Mouse (Mus musculus) kidney, postnatal 0 days (tissue): ENCODE data around the gene Fam149b. TPM values are rescaled to one million over a fixed set of nuclear protein-coding genes. Genes with fewer than 3 reads are reported as not detected.

Experiments
- ATAC-seq: fragments of 200-750 bp; cut with Nextera tagmentation; replicated peaks from 2 replicates; pipeline ENCODE4 v1.8.0; 2017; ENCODE audit warnings: low read depth, moderate number of reproducible peaks, moderate TSS enrichment, moderate library complexity; ENCODE audit not compliant: low FRiP score
- DNase-seq: peaks from one replicate; pipeline ENCODE4 v3.0.0-alpha.2; 2016; ENCODE audit warnings: low spot score
- H3K27ac ChIP-seq: fragments of 300-500 bp; sonication (generic); 2 replicates; pipeline ENCODE4 v1.5.1; 2014; ENCODE audit warnings: mild to moderate bottlenecking
- H3K27me3 ChIP-seq: fragments of 300-500 bp; sonication (generic); 2 replicates; pipeline ENCODE4 v1.6.1; 2014; ENCODE audit warnings: low read length, mixed read lengths; ENCODE audit not compliant: insufficient read depth
- H3K36me3 ChIP-seq: fragments of 300-500 bp; sonication (generic); 2 replicates; pipeline ENCODE4 v1.6.1; 2014; ENCODE audit warnings: low read length, mixed read lengths; ENCODE audit not compliant: insufficient read depth
- H3K4me1 ChIP-seq: fragments of 300-500 bp; sonication (generic); replicated peaks from 2 replicates; pipeline ENCODE4 v1.6.1; 2014; ENCODE audit warnings: antibody characterized with exemption, low read length, mixed read lengths; ENCODE audit not compliant: insufficient read depth
- H3K4me2 ChIP-seq: fragments of 300-500 bp; sonication (generic); 2 replicates; pipeline ENCODE4 v1.6.1; 2014; ENCODE audit warnings: mild to moderate bottlenecking, low read length, moderate library complexity, mixed read lengths
- H3K4me3 ChIP-seq: fragments of 300-500 bp; sonication (generic); replicated peaks from 2 replicates; pipeline ENCODE4 v1.5.1; 2014; ENCODE audit warnings: low read depth, low read length
- H3K9ac ChIP-seq: fragments of 300-500 bp; sonication (generic); 2 replicates; pipeline ENCODE4 v1.6.1; 2014; ENCODE audit warnings: low read depth, low read length
- H3K9me3 ChIP-seq: fragments of 300-500 bp; sonication (generic); replicated peaks from 2 replicates; pipeline ENCODE4 v1.6.1; 2016; ENCODE audit warnings: low read length, inconsistent platforms, mixed read lengths
- CTCF ChIP-seq: IDR thresholded peaks from 2 replicates; pipeline ENCODE4 v1.5.1; 2016; ENCODE audit warnings: antibody characterized with exemption, low read depth, mild to moderate bottlenecking, moderate library complexity
- WGBS: fragments of 180-500 bp; shearing (Covaris S2); extraction: QIAGEN DNeasy Blood & Tissue Kit; methylation state at CpG from one replicate; pipeline ENCODE4 v1.1.7; 2014; 5-methylcytosine and 5-hydroxymethylcytosine counted together
- polyA plus RNA-seq: library from polyadenylated mRNA; unstranded; fragments of >200 nt; fragmentation: Nextera tagmentation; extraction: Ambion mirVana; gene quantifications from 2 replicates; pipeline ENCODE4 v1.2.1, GENCODE M21; 2015

Fam149b gene
- polyA plus RNA-seq, 1 experiment from 2014 or later = 24.0 TPM

GRCm38 (mm10) chr14:20397220-20397619, 49.3 kb downstream of the Fam149b start:
- Histone ChIP-seq H3K9ac (no peak overlapping the region), H3K27ac (no peak overlapping the region), H3K36me3 (no peaks in the 10 kb centered on the region), H3K27me3 (no peaks in the 10 kb centered on the region), H3K9me3 (no peaks in the 10 kb centered on the region), H3K4me1 (no peaks in the 10 kb centered on the region), H3K4me3 (no peak overlapping the region), H3K4me2 (no peak overlapping the region)
- WGBS = 82% methylated on average over 9 of the region's 9 CpGs
- ATAC-seq = no peak
- no peak for TF ChIP-seq CTCF
- DNase-seq = no peak

- no peak overlapping the region for H3K9ac ChIP-seq
- no peak overlapping the region for H3K4me3 ChIP-seq
- peak; percentile 61 for TF ChIP-seq CTCF
- H3K27me3 ChIP-seq = no peaks in the 10 kb centered on the region
- no peak overlapping the region for H3K27ac ChIP-seq
- H3K36me3 ChIP-seq = no peaks in the 10 kb centered on the region
- H3K4me2 ChIP-seq = no peak overlapping the region
- H3K9me3 ChIP-seq = no peaks in the 10 kb centered on the region
- DNase-seq = no peak
- 51% methylated on average over 4 of the region's 4 CpGs for WGBS
- ATAC-seq = no peak
- no peaks in the 10 kb centered on the region for H3K4me1 ChIP-seq
Observed at GRCm38 (mm10) chr14:20398864-20399263, 50.9 kb downstream of the Fam149b start.

- DNase-seq = peak; percentile 61
- Histone ChIP-seq H3K27ac (no peak overlapping the region), H3K9ac (no peak overlapping the region), H3K4me3 (no peak overlapping the region), H3K9me3 (no peaks in the 10 kb centered on the region), H3K36me3 (no peaks in the 10 kb centered on the region), H3K4me2 (no peak overlapping the region), H3K4me1 (no peaks in the 10 kb centered on the region), H3K27me3 (no peaks in the 10 kb centered on the region)
- ATAC-seq = no peak
- TF ChIP-seq CTCF = peak; percentile 71
- WGBS = 42% methylated on average over 1 of the region's 1 CpGs
Observed at GRCm38 (mm10) chr14:20400071-20400470, 52.1 kb downstream of the Fam149b start.

- H3K9me3 ChIP-seq = no peaks in the 10 kb centered on the region
- no peaks in the 10 kb centered on the region for H3K27me3 ChIP-seq
- H3K36me3 ChIP-seq = no peaks in the 10 kb centered on the region
- no peak overlapping the region for H3K27ac ChIP-seq
- H3K9ac ChIP-seq = no peak overlapping the region
- ATAC-seq (no peak), DNase-seq (no peak)
- WGBS = 65% methylated on average over 7 of the region's 7 CpGs
- H3K4me1 ChIP-seq = no peaks in the 10 kb centered on the region
- no peak overlapping the region for H3K4me2 ChIP-seq
- TF ChIP-seq CTCF = no peak
- H3K4me3 ChIP-seq = no peak overlapping the region
Observed at GRCm38 (mm10) chr14:20422257-20422656, 74.3 kb downstream of the Fam149b start.

GRCm38 (mm10) chr14:20423046-20423445, 75.1 kb downstream of the Fam149b start:
- Histone ChIP-seq H3K27ac (no peak overlapping the region), H3K27me3 (no peaks in the 10 kb centered on the region), H3K36me3 (no peaks in the 10 kb centered on the region), H3K4me2 (no peak overlapping the region), H3K4me1 (no peaks in the 10 kb centered on the region), H3K9me3 (no peaks in the 10 kb centered on the region), H3K9ac (no peak overlapping the region), H3K4me3 (no peak overlapping the region)
- DNase-seq (no peak), ATAC-seq (no peak)
- TF ChIP-seq CTCF = no peak
- WGBS = 83% methylated on average over 6 of the region's 6 CpGs

- ATAC-seq (no peak), DNase-seq (no peak)
- H3K27me3 ChIP-seq = no peaks in the 10 kb centered on the region
- no peak overlapping the region for H3K9ac ChIP-seq
- H3K4me1 ChIP-seq = no peaks in the 10 kb centered on the region
- TF ChIP-seq CTCF = peak; percentile 30; the same call in 1 of the 2 replicates
- H3K9me3 ChIP-seq = no peaks in the 10 kb centered on the region
- WGBS = 23% methylated on average over 1 of the region's 1 CpGs
- H3K4me3 ChIP-seq = no peak overlapping the region
- no peak overlapping the region for H3K4me2 ChIP-seq
- H3K27ac ChIP-seq = no peak overlapping the region
- no peaks in the 10 kb centered on the region for H3K36me3 ChIP-seq
Observed at GRCm38 (mm10) chr14:20428593-20428992, 80.6 kb downstream of the Fam149b start.

GRCm38 (mm10) chr14:20429833-20430232, 81.9 kb downstream of the Fam149b start:
- WGBS = 44% methylated on average over 1 of the region's 1 CpGs
- H3K4me1 ChIP-seq = no peaks in the 10 kb centered on the region
- TF ChIP-seq CTCF = no peak
- no peak overlapping the region for H3K4me2 ChIP-seq
- no peaks in the 10 kb centered on the region for H3K9me3 ChIP-seq
- no peak overlapping the region for H3K4me3 ChIP-seq
- H3K36me3 ChIP-seq = no peaks in the 10 kb centered on the region
- no peak overlapping the region for H3K9ac ChIP-seq
- DNase-seq = peak; percentile 66
- no peaks in the 10 kb centered on the region for H3K27me3 ChIP-seq
- no peak for ATAC-seq
- H3K27ac ChIP-seq = no peak overlapping the region
